Mouse (Mus musculus): ENCODE results near the gene Vrk1.

Vrk1 gene

GRCm38 (mm10) chr12:105997028-105997786, 12.8 kb upstream of the Vrk1 start:
- no peak for DNase-seq (ENCODE audit: low spot score in 2 of 2)

- DNase-seq (ENCODE audit: low spot score in 2 of 2) = no peak
Observed at GRCm38 (mm10) chr12:106001775-106002174, 8.3 kb upstream of the Vrk1 start.

- DNase-seq (ENCODE audit: low spot score in 2 of 2) = no peak
Observed at GRCm38 (mm10) chr12:106004719-106005118, 5.3 kb upstream of the Vrk1 start.

- DNase-seq (ENCODE audit: low spot score in 2 of 2) = no peak
Observed at GRCm38 (mm10) chr12:106006218-106006617, 3.8 kb upstream of the Vrk1 start.

- no peak for DNase-seq (ENCODE audit: low spot score in 2 of 2)
Observed at GRCm38 (mm10) chr12:106008348-106009050, 1.5 kb upstream of the Vrk1 start.

- DNase-seq (ENCODE audit: low spot score in 2 of 2) = no peak
Observed at GRCm38 (mm10) chr12:106009122-106009870, 732 bp upstream of the Vrk1 start.

- no peak for DNase-seq (ENCODE audit: low spot score in 2 of 2)
Observed at GRCm38 (mm10) chr12:106012161-106012560, 2.1 kb downstream of the Vrk1 start.

GRCm38 (mm10) chr12:106016265-106017012, 6.4 kb downstream of the Vrk1 start:
- DNase-seq (ENCODE audit: low spot score in 2 of 2) = no peak

- DNase-seq (ENCODE audit: low spot score in 2 of 2) = no peak
Observed at GRCm38 (mm10) chr12:106020063-106020462, 10.0 kb downstream of the Vrk1 start.

- DNase-seq (ENCODE audit: low spot score in 2 of 2) = no peak
Observed at GRCm38 (mm10) chr12:106023652-106024051, 13.6 kb downstream of the Vrk1 start.

- no peak for DNase-seq (ENCODE audit: low spot score in 2 of 2)
Observed at GRCm38 (mm10) chr12:106025416-106025815, 15.4 kb downstream of the Vrk1 start.

- no peak for DNase-seq (ENCODE audit: low spot score in 2 of 2)
Observed at GRCm38 (mm10) chr12:106026385-106027134, 16.5 kb downstream of the Vrk1 start.

- DNase-seq (ENCODE audit: low spot score in 2 of 2) = no peak
Observed at GRCm38 (mm10) chr12:106027372-106027771, 17.3 kb downstream of the Vrk1 start.

GRCm38 (mm10) chr12:106029582-106029981, 19.6 kb downstream of the Vrk1 start:
- DNase-seq (ENCODE audit: low spot score in 2 of 2) = no peak

GRCm38 (mm10) chr12:106030146-106030745, 20.2 kb downstream of the Vrk1 start:
- DNase-seq (ENCODE audit: low spot score in 2 of 2) = no peak

- no peak for DNase-seq (ENCODE audit: low spot score in 2 of 2)
Observed at GRCm38 (mm10) chr12:106030796-106031195, 20.8 kb downstream of the Vrk1 start.

GRCm38 (mm10) chr12:106031916-106032315, 21.9 kb downstream of the Vrk1 start:
- no peak for DNase-seq (ENCODE audit: low spot score in 2 of 2)

GRCm38 (mm10) chr12:106032361-106032760, 22.3 kb downstream of the Vrk1 start:
- no peak for DNase-seq (ENCODE audit: low spot score in 2 of 2)

- DNase-seq (ENCODE audit: low spot score in 2 of 2) = no peak
Observed at GRCm38 (mm10) chr12:106034267-106034666, 24.2 kb downstream of the Vrk1 start.

GRCm38 (mm10) chr12:106034761-106035160, 24.7 kb downstream of the Vrk1 start:
- no peak for DNase-seq (ENCODE audit: low spot score in 2 of 2)

- DNase-seq (ENCODE audit: low spot score in 2 of 2) = no peak
Observed at GRCm38 (mm10) chr12:106040259-106040658, 30.2 kb downstream of the Vrk1 start.

Data from urinary bladder, postnatal 4 days (tissue).